Mouse (Mus musculus) MEL (cell line): ENCODE measurements at regions not wholly inside any gene's neighbourhood (a gene's known extent, or its start where the extent isn't known, plus 50 kb on each side); places are given as distances from the start of the nearest gene placed in this dataset.

Experiments
- DNase-seq: peaks from one replicate; pipeline ENCODE4 v3.0.0; 2011; ENCODE audit warnings: low read depth, low spot score
- H3K27ac ChIP-seq: 2 replicates; pipeline ENCODE4 v1.5.1; 2012; ENCODE audit warnings: low read depth, mild to moderate bottlenecking, control low read depth, low read length, moderate library complexity; ENCODE audit not compliant: control insufficient read depth
- H3K27me3 ChIP-seq, 2 experiments: fragments of 150-350 bp in 1 of 2; sonication (generic) in 1 of 2; 2 replicates each; pipeline ENCODE4 v1.6.1; 2012; ENCODE audit warnings: low read length in 2 of 2, mild to moderate bottlenecking in 2 of 2, improper control_type of control experiment in 1 of 2, moderate library complexity in 1 of 2; ENCODE audit not compliant: insufficient read depth in 2 of 2, control insufficient read depth in 1 of 2
- H3K36me3 ChIP-seq, 2 experiments: 2 replicates each; pipeline ENCODE4 v1.6.1; 2012 to 2014; ENCODE audit warnings: low read length in 2 of 2, improper control_type of control experiment in 1 of 2, inconsistent platforms in 1 of 2, mild to moderate bottlenecking in 1 of 2; ENCODE audit not compliant: insufficient read depth in 2 of 2, control insufficient read depth in 1 of 2
- H3K4me1 ChIP-seq, 2 experiments: fragments of 150-350 bp in 1 of 2; sonication (generic) in 1 of 2; 2 replicates each; pipeline ENCODE4 v1.6.1; 2012; ENCODE audit warnings: low read length in 2 of 2, improper control_type of control experiment in 1 of 2, mild to moderate bottlenecking in 1 of 2; ENCODE audit not compliant: insufficient read depth in 2 of 2, control insufficient read depth in 1 of 2
- H3K4me3 ChIP-seq, 2 experiments: fragments of 150-350 bp in 1 of 2; sonication (generic) in 1 of 2; 2 replicates each; pipeline ENCODE4 v1.5.1; 2012; ENCODE audit warnings: low read depth in 2 of 2, low read length in 2 of 2, mild to moderate bottlenecking in 2 of 2, moderate library complexity in 2 of 2, control low read depth in 1 of 2, improper control_type of control experiment in 1 of 2; ENCODE audit not compliant: control insufficient read depth in 1 of 2, insufficient read depth in 1 of 2
- H3K79me2 ChIP-seq: 2 replicates; pipeline ENCODE4 v1.6.1; 2012; ENCODE audit warnings: mild to moderate bottlenecking, low read length, moderate library complexity; ENCODE audit not compliant: control insufficient read depth, poor library complexity, insufficient read depth
- H3K9ac ChIP-seq: 2 replicates; pipeline ENCODE4 v1.6.1; 2012; ENCODE audit warnings: low read depth, mild to moderate bottlenecking, control low read depth, low read length, moderate library complexity; ENCODE audit not compliant: control insufficient read depth, poor library complexity, severe bottlenecking
- H3K9me3 ChIP-seq: fragments of 150-350 bp; sonication (generic); replicated peaks from 2 replicates; pipeline ENCODE4 v1.6.1; 2012; ENCODE audit warnings: mild to moderate bottlenecking, low read length, improper control_type of control experiment, moderate library complexity; ENCODE audit not compliant: insufficient read depth
- BHLHE40 ChIP-seq: IDR thresholded peaks from 2 replicates; pipeline ENCODE4 v1.6.1; 2012; ENCODE audit warnings: low read depth, mild to moderate bottlenecking, inconsistent platforms, low read length, improper control_type of control experiment, borderline replicate concordance
- CHD1 ChIP-seq: IDR thresholded peaks from 2 replicates; pipeline ENCODE4 v1.6.1; 2012; ENCODE audit warnings: low read depth, mild to moderate bottlenecking, inconsistent platforms, low read length, improper control_type of control experiment
- CTCF ChIP-seq, 3 experiments: IDR thresholded peaks in 2 of 3; conservative IDR thresholded peaks in 1 of 3; 2 replicates each; pipeline ENCODE4 v1.5.1; 2011 to 2012; ENCODE audit warnings: low read length in 3 of 3, low read depth in 2 of 3, mild to moderate bottlenecking in 2 of 3, improper control_type of control experiment in 1 of 3, inconsistent platforms in 1 of 3, mixed read lengths in 1 of 3, moderate library complexity in 1 of 3; ENCODE audit not compliant: control insufficient read depth in 1 of 3, insufficient read depth in 1 of 3, poor library complexity in 1 of 3, severe bottlenecking in 1 of 3
- E2F4 ChIP-seq: IDR thresholded peaks from 2 replicates; pipeline ENCODE4 v1.6.1; 2011; ENCODE audit warnings: low read depth, low read length, improper control_type of control experiment, borderline replicate concordance
- ELF1 ChIP-seq: IDR thresholded peaks from 2 replicates; pipeline ENCODE4 v1.6.1; 2014; ENCODE audit warnings: low read depth, mild to moderate bottlenecking, inconsistent platforms, low read length, improper control_type of control experiment, moderate library complexity
- GABPA ChIP-seq: IDR thresholded peaks from 2 replicates; pipeline ENCODE4 v1.6.1; 2012; ENCODE audit warnings: low read depth, mild to moderate bottlenecking, inconsistent platforms, low read length, improper control_type of control experiment, moderate library complexity
- GATA1 ChIP-seq: IDR thresholded peaks from 2 replicates; pipeline ENCODE4 v1.6.1; 2011; ENCODE audit warnings: low read depth, low read length, improper control_type of control experiment
- HCFC1 ChIP-seq: IDR thresholded peaks from 2 replicates; pipeline ENCODE4 v1.6.1; 2012; ENCODE audit warnings: low read depth, mild to moderate bottlenecking, inconsistent platforms, low read length, improper control_type of control experiment, moderate library complexity
- MYC ChIP-seq: IDR thresholded peaks from 2 replicates; pipeline ENCODE4 v1.6.1; 2011; ENCODE audit warnings: low read depth, mild to moderate bottlenecking, low read length, improper control_type of control experiment, moderate library complexity
- POLR2A ChIP-seq, 2 experiments: IDR thresholded peaks; 2 replicates each; pipeline ENCODE4 v1.6.1; 2011 to 2012; ENCODE audit warnings: low read length in 2 of 2, mild to moderate bottlenecking in 2 of 2, control low read depth in 1 of 2, improper control_type of control experiment in 1 of 2, low read depth in 1 of 2, moderate library complexity in 1 of 2; ENCODE audit not compliant: control insufficient read depth in 1 of 2, insufficient read depth in 1 of 2, poor library complexity in 1 of 2
- POLR2AphosphoS2 ChIP-seq: IDR thresholded peaks from 2 replicates; pipeline ENCODE4 v1.6.1; 2011; ENCODE audit warnings: low read length, improper control_type of control experiment
- RAD21 ChIP-seq: IDR thresholded peaks from 2 replicates; pipeline ENCODE4 v1.6.1; 2011; ENCODE audit warnings: mild to moderate bottlenecking, low read depth, low read length, improper control_type of control experiment
- SMC3 ChIP-seq: IDR thresholded peaks from 2 replicates; pipeline ENCODE4 v1.6.1; 2011; ENCODE audit warnings: low read depth, low read length, improper control_type of control experiment
- TAL1 ChIP-seq: IDR thresholded peaks from 2 replicates; pipeline ENCODE4 v1.6.1; 2012; ENCODE audit warnings: mild to moderate bottlenecking, inconsistent platforms, low read length, moderate library complexity, mixed read lengths
- USF1 ChIP-seq: IDR thresholded peaks from 2 replicates; pipeline ENCODE4 v1.6.1; 2014; ENCODE audit warnings: low read depth, mild to moderate bottlenecking, inconsistent platforms, low read length, improper control_type of control experiment, moderate library complexity
- ZC3H11A ChIP-seq: IDR thresholded peaks from 2 replicates; pipeline ENCODE4 v1.6.1; 2012; ENCODE audit warnings: low read depth, mild to moderate bottlenecking, inconsistent platforms, low read length, improper control_type of control experiment
- ZKSCAN1 ChIP-seq: IDR thresholded peaks from 2 replicates; pipeline ENCODE4 v1.6.1; 2012; ENCODE audit warnings: low read depth, mild to moderate bottlenecking, inconsistent platforms, low read length, improper control_type of control experiment, moderate library complexity
- ZNF384 ChIP-seq: IDR thresholded peaks from 2 replicates; pipeline ENCODE4 v1.6.1; 2012; ENCODE audit warnings: low read depth, mild to moderate bottlenecking, inconsistent platforms, low read length, improper control_type of control experiment

DNA sequence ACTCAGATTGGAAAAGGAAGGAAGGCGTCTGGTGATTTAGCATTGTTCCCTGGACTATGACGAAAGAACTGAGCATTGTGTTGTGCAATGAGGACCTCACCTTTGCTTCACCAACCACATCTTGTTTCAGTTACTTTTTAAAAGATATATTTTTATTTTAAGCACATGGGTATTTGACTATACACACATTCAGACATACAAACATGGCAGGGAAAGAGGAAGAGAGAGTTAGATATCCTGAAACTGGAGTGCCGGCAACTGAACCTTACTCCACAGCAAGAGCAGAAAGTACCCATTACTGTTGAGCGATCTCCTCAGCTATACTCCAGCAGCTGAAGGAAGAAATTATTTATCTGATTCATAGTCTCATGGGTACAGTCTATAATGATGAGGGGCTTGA, 287.7 kb downstream of the Rps29 start:
- H3K79me2 ChIP-seq, result no peaks in the 10 kb centered on the region

GRCm38 (mm10) chr12:68862991-68863356, 296.0 kb downstream of the Rps29 start:
- no peak overlapping the region for H3K9ac ChIP-seq
- DNase-seq, result no peak
- TF ChIP-seq HCFC1 (no peak), MYC (no peak), CHD1 (no peak), USF1 (no peak)
- H3K4me3 ChIP-seq, result no peak overlapping the region
- H3K79me2 ChIP-seq, result no peaks in the 10 kb centered on the region
- H3K27me3 ChIP-seq, result no peaks in the 10 kb centered on the region
- no peaks in the 10 kb centered on the region for H3K4me1 ChIP-seq
- H3K36me3 ChIP-seq, result no peaks in the 10 kb centered on the region
- no peaks in the 10 kb centered on the region for H3K9me3 ChIP-seq
- H3K27ac ChIP-seq, result no peak overlapping the region

More for the DNA sequence above, 287.7 kb downstream of the Rps29 start:
- no peak overlapping the region for H3K9ac ChIP-seq
- H3K36me3 ChIP-seq, result no peaks in the 10 kb centered on the region
- no peak overlapping the region for H3K27ac ChIP-seq
- H3K27me3 ChIP-seq, result no peaks in the 10 kb centered on the region
- no peak overlapping the region for H3K4me3 ChIP-seq
- no peak for DNase-seq
- no peaks in the 10 kb centered on the region for H3K9me3 ChIP-seq
- H3K4me1 ChIP-seq, result no peaks in the 10 kb centered on the region
- no peak for TF ChIP-seq ZKSCAN1
- TF ChIP-seq CHD1, result no peak
- no peak for TF ChIP-seq GATA1
- TF ChIP-seq ZNF384, result no peak
- no peak for TF ChIP-seq E2F4
- TF ChIP-seq GABPA, result no peak
- no peak for TF ChIP-seq POLR2AphosphoS2
- no peak for TF ChIP-seq BHLHE40
- no peak for TF ChIP-seq ELF1
- TF ChIP-seq HCFC1, result no peak
- TF ChIP-seq MYC, result no peak
- TF ChIP-seq RAD21, result no peak
- no peak for TF ChIP-seq TAL1
- TF ChIP-seq POLR2A (IDR thresholded peaks at IDR 0.05; ENCODE audit: control insufficient read depth in 1 of 2, insufficient read depth in 1 of 2, low read depth in 1 of 2, low read length in 2 of 2, poor library complexity in 1 of 2), result no peak
- TF ChIP-seq USF1, result no peak

DNA sequence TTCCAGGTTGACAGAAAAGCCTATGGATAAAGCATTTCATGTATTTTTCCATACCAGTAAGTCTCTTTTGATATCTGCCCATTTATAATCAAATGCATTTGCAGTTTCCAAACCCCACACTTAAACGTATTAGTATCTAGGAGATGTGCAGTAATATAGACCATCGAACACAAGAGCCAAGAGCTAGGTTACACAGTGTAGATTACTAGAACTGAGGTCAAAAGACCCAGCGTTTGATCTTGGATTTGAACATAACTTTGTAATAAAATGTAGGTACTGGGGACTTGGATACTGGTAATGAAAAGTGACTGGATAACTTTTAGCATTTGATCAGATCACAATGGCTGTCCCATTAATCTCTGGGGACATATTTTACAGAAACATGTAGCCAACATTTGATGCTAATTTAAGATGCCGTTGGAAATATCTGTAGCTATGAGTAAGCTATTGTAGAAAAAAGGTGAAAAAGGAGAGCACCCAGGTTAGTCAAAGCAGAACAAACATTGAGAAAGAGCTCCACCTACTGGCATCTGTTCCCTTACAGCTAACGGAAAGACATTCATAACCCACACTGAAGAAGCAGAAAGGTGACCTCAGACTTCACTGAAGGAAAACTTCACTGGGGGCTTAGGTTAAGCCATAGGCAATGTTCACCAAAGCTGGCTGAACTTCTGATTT, 296.5 kb downstream of the Rps29 start:
- H3K4me1 ChIP-seq, result no peaks in the 10 kb centered on the region
- TF ChIP-seq RAD21 (peak; percentile 77), ZC3H11A (peak; percentile 73), HCFC1 (no peak), SMC3 (peak; percentile 71), CTCF (IDR thresholded peaks at IDR 0.05 in 2 of 3, conservative IDR thresholded peaks at IDR 0.05 in 1 of 3; ENCODE audit: control insufficient read depth in 1 of 3, insufficient read depth in 1 of 3, low read depth in 2 of 3, low read length in 3 of 3, poor library complexity in 1 of 3, severe bottlenecking in 1 of 3) (peak; percentile 15 to 65 (median 15); a peak in 3 of 6 replicates)
- TF ChIP-seq, all 39 proteins: peak for 4
- Histone ChIP-seq H3K9ac (no peak overlapping the region), H3K79me2 (no peaks in the 10 kb centered on the region), H3K27me3 (no peaks in the 10 kb centered on the region), H3K9me3 (no peaks in the 10 kb centered on the region), H3K4me3 (no peak overlapping the region), H3K27ac (no peak overlapping the region), H3K36me3 (no peaks in the 10 kb centered on the region)
- DNase-seq, result peak; percentile 35
